Mouse (Mus musculus) forebrain, embryonic 12.5 days (tissue): ENCODE data around the gene Olfr94. TPM values are rescaled to one million over a fixed set of nuclear protein-coding genes. Genes with fewer than 3 reads are reported as not detected.
"Not testable (repeated sequence)": the region's sequence is repeated elsewhere in the genome, so short reads cannot be mapped to it uniquely, and the experiment has no call there.

Experiments used
- ATAC-seq: fragments of 200-750 bp; cut with Nextera tagmentation; 2 replicates; pipeline ENCODE4 v1.8.0; 2017; ENCODE audit warnings: moderate TSS enrichment; ENCODE audit not compliant: low FRiP score
- H3K27ac ChIP-seq: fragments of 300-500 bp; sonication (generic); 2 replicates; pipeline ENCODE4 v1.5.1; 2016; ENCODE audit warnings: mild to moderate bottlenecking
- H3K27me3 ChIP-seq: fragments of 300-500 bp; sonication (generic); 2 replicates; pipeline ENCODE4 v1.6.1; 2016; ENCODE audit warnings: mild to moderate bottlenecking
- H3K36me3 ChIP-seq: fragments of 300-500 bp; sonication (generic); replicated peaks from 2 replicates; pipeline ENCODE4 v1.6.1; 2016; ENCODE audit warnings: mild to moderate bottlenecking
- H3K4me1 ChIP-seq: fragments of 300-500 bp; sonication (generic); 2 replicates; pipeline ENCODE4 v1.6.1; 2016
- H3K4me2 ChIP-seq: fragments of 300-500 bp; sonication (generic); 2 replicates; pipeline ENCODE4 v1.6.1; 2016; ENCODE audit warnings: mild to moderate bottlenecking, moderate library complexity
- H3K4me3 ChIP-seq: fragments of 300-500 bp; sonication (generic); replicated peaks from 2 replicates; pipeline ENCODE4 v1.5.1; 2016; ENCODE audit warnings: mild to moderate bottlenecking
- H3K9ac ChIP-seq: fragments of 300-500 bp; sonication (generic); 2 replicates; pipeline ENCODE4 v1.6.1; 2016; ENCODE audit warnings: mild to moderate bottlenecking
- H3K9me3 ChIP-seq: fragments of 300-500 bp; sonication (generic); 2 replicates; pipeline ENCODE4 v1.6.1; 2016
- WGBS: fragments of 180-500 bp; shearing (Covaris S2); methylation state at CpG from one replicate; pipeline ENCODE4 v1.1.7; 2016; 5-methylcytosine and 5-hydroxymethylcytosine counted together
- polyA plus RNA-seq: library from polyadenylated mRNA; unstranded; fragments of >200 nt; fragmentation: Nextera tagmentation; extraction: Ambion mirVana; gene quantifications from 2 replicates; pipeline ENCODE4 v1.2.1, GENCODE M21; 2016

Olfr94 gene
- polyA plus RNA-seq: not detected in 2 replicates

DNA sequence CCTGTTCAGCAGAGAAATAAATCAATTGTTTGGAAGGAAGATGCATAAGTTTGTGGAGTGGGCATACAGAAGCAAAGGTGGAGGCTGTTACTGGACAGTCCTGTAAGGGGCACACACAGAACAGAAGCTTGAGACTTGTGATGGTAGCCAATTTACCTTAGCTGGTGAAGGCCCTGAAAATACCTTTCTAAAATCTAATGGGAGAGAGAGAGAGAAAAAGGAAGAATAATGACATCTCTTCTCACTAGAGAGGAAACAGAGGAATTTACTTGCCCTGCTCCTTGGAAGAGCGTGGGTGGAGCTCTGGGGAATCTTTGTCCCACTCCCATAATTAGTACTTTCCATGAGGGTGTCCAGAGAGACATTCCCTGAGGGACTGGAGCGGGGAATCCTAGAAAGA, at the start of gene Olfr94:
TSS of gene Olfr94 (minus strand) at position 101 of the 400 bp plus-strand sequence.
- H3K27me3 ChIP-seq: peaks cover 34% of the 10 kb centered on the region
- ATAC-seq: no peak
- no peak within 1 kb of the TSS for H3K4me2 ChIP-seq
- WGBS: 82% methylated on average over 2 of the region's 2 CpGs
- H3K9ac ChIP-seq: no peak within 1 kb of the TSS
- no peak within 1 kb of the TSS for H3K27ac ChIP-seq
- H3K4me1 ChIP-seq: peaks cover 12% of the 10 kb centered on the region
- H3K36me3 ChIP-seq: no peaks in the 10 kb centered on the region
- H3K9me3 ChIP-seq: no peaks in the 10 kb centered on the region
- no peak within 1 kb of the TSS for H3K4me3 ChIP-seq

DNA sequence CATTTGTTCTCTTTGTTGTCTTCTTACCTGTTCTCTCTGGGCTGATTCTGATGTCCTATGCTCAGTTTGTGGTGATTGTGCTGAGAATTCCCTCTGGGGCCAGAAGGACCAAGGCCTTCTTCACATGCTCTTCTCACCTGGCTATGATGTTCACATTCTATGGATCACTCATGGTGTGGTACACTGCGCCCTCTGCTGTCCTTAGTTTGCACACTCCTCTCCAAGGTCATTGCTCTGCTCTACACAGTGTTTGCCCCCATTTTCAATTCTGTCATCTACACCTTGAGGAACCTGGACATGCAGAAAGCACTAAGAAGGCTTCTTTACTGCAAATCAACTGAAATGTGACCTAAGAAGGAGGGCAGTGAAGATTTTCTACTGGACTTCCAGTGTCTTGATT, 49.8 kb upstream of the Olfr94 start:
- Histone ChIP-seq H3K9me3 (no peaks in the 10 kb centered on the region), H3K9ac (no peak overlapping the region), H3K4me1 (no peaks in the 10 kb centered on the region), H3K36me3 (no peaks in the 10 kb centered on the region), H3K4me3 (no peak overlapping the region), H3K4me2 (no peak overlapping the region), H3K27ac (no peak overlapping the region), H3K27me3 (no peaks in the 10 kb centered on the region)
- no peak for ATAC-seq
- 0% methylated on average over 1 of the region's 1 CpGs for WGBS

DNA sequence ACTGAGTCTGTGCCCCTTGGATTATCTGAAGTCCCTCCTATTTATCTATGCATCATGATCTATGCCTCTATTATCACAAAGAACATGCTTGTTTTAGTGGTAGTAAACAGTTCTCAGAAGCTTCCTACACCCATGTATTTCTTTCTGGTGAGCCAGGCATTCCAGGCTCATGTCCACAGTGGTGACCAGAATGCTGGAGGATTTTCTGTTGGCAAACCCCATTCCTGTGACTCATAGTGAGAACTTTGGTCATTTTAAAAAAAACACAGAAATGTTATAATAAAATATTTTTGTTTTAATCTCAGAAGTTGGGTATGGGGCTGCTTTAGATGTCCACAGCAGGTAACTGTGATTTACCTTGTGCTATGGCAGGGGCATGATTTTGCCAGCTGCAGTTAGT, 48.7 kb upstream of the Olfr94 start:
- no peaks in the 10 kb centered on the region for H3K9me3 ChIP-seq
- no peaks in the 10 kb centered on the region for H3K27me3 ChIP-seq
- no peaks in the 10 kb centered on the region for H3K4me1 ChIP-seq
- no peak for ATAC-seq
- no peak overlapping the region for H3K4me3 ChIP-seq
- H3K36me3 ChIP-seq: no peaks in the 10 kb centered on the region
- H3K9ac ChIP-seq: no peak overlapping the region
- H3K4me2 ChIP-seq: no peak overlapping the region
- no peak overlapping the region for H3K27ac ChIP-seq

DNA sequence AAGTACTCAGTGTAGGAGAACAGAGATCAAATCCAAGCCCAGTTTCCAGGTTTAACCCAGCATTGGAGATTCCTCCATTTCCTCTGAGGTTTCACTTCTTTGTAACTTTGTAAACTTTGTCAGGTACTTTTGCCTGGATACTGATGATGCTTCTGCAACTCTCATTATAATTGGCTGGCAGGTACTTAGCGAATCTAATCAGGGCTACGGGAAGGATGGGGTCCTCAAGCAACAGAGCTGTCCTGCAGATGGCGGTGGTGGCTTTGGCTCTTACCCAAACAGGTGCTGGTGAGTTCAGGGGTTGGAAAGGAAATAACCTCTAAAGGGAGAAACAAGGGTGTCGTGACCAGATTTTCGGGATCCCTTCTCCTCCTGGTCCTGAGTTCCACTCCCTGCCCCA, 45.9 kb upstream of the Olfr94 start:
- 26% methylated on average over 5 of the region's 5 CpGs for WGBS
- no peak overlapping the region for H3K27ac ChIP-seq
- ATAC-seq: no peak
- H3K4me2 ChIP-seq: no peak overlapping the region
- H3K9me3 ChIP-seq: no peaks in the 10 kb centered on the region
- H3K27me3 ChIP-seq: no peaks in the 10 kb centered on the region
- no peaks in the 10 kb centered on the region for H3K36me3 ChIP-seq
- no peak overlapping the region for H3K9ac ChIP-seq
- H3K4me1 ChIP-seq: no peaks in the 10 kb centered on the region
- H3K4me3 ChIP-seq: no peak overlapping the region

DNA sequence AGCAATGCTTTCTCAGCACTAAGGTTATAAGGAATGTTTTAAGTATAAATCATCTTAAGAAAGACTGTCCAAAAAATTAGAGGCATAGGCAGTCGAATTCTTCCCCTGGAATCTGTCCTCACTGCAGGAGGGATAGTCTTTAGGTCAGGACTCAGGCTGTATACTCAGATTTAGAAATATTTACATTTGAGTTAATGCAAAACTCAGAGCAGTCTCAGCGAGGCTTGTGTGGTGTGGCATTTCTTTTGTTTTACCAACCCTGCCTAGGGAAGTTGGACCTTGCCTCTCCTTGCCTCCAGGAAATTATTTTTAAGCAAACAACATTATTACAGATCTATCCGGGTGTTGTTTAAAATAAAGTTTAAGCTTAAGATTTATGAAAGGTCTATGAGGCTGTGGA, 41.4 kb upstream of the Olfr94 start:
- H3K9ac ChIP-seq: no peak overlapping the region
- H3K27ac ChIP-seq: no peak overlapping the region
- H3K4me2 ChIP-seq: no peak overlapping the region
- no peak overlapping the region for H3K4me3 ChIP-seq
- 60% methylated on average over 3 of the region's 3 CpGs for WGBS
- no peak for ATAC-seq
- H3K36me3 ChIP-seq: no peaks in the 10 kb centered on the region
- H3K4me1 ChIP-seq: no peaks in the 10 kb centered on the region
- H3K9me3 ChIP-seq: no peaks in the 10 kb centered on the region
- H3K27me3 ChIP-seq: no peaks in the 10 kb centered on the region

DNA sequence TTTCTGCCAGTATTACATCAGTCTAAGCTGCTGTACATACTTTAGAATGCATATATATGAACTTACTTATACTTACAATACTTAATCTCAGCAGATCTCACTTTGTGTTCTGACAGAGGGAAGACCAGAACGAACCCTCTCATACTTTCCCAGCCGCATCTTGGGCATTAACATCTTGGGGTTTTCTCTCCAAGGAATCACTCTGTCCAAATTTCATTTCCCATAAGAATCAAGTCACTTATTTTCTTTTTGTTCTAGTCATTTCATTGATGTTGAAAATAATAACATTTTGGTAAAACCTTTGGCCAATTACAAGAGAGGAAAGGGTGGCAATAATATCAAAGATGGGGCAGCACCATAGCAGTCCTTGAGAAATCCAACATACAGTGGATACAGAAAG, 36.4 kb upstream of the Olfr94 start, which contains the start of gene Olfr97:
TSS of gene Olfr97 (minus strand) at position 101 of the 400 bp plus-strand sequence.
- H3K4me2 ChIP-seq, H3K36me3 ChIP-seq, H3K27ac ChIP-seq, ATAC-seq, H3K27me3 ChIP-seq, H3K9me3 ChIP-seq, H3K4me1 ChIP-seq, H3K9ac ChIP-seq, H3K4me3 ChIP-seq: not testable (repeated sequence)
- WGBS: 88% methylated on average over 2 of the region's 2 CpGs

DNA sequence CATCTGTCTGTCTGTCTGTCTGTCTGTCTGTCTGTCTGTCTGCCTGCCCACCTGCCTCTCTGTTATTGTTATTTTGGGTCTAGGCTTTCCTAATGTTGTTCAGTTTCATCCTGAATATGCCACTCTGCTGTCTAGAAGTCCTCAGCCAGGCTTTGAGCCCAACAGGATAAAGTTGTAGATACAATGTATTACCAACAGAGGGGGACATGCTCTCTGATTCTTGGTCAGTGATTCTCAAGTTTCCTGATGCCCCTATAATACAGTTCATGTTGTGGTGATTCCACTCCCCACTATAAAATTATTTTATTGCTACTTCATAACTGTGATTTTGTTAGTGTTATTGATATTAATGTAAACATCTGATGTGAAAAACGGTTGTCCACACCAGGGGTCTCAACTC, 21.1 kb upstream of the Olfr94 start:
- H3K27ac ChIP-seq: no peak overlapping the region
- H3K4me3 ChIP-seq: no peak overlapping the region
- H3K36me3 ChIP-seq: no peaks in the 10 kb centered on the region
- no peak for ATAC-seq
- no peaks in the 10 kb centered on the region for H3K4me1 ChIP-seq
- WGBS: 43% methylated on average over 1 of the region's 1 CpGs
- H3K9me3 ChIP-seq: 0 out of 2 replicates have a peak, but pooled peaks cover 3% of the 10 kb centered on the region
- no peak overlapping the region for H3K9ac ChIP-seq
- H3K4me2 ChIP-seq: no peak overlapping the region
- no peaks in the 10 kb centered on the region for H3K27me3 ChIP-seq

DNA sequence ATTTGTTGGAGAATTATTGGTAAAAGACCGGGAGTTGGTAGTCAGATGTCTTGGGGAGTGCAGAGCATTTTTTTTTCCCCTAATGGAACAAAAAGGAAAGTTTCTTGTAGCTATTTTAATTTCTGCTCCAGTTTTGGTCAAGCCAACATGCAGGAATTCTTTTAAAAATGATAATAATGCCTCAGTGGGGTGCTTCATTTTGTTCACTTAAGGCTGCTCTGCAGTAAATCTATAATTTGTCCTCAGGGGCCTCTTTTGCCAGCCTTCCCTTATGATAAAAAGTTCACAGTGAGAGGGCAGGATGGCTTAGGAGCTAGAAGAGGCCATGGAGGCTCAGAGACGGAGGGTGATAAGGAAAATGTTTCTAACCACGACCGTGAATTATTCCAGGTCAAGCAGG, 19.1 kb upstream of the Olfr94 start, which contains the start of gene Olfr96:
TSS of gene Olfr96 (plus strand) at position 301 of the 400 bp plus-strand sequence.
- no peaks in the 10 kb centered on the region for H3K36me3 ChIP-seq
- H3K9ac ChIP-seq: no peak within 1 kb of the TSS
- H3K27me3 ChIP-seq: no peaks in the 10 kb centered on the region
- WGBS: 62% methylated on average over 4 of the region's 4 CpGs
- 0 out of 2 replicates have a peak, but pooled peaks cover 3% of the 10 kb centered on the region for H3K9me3 ChIP-seq
- no peak within 1 kb of the TSS for H3K27ac ChIP-seq
- no peaks in the 10 kb centered on the region for H3K4me1 ChIP-seq
- H3K4me3 ChIP-seq: no peak within 1 kb of the TSS
- ATAC-seq: no peak
- H3K4me2 ChIP-seq: no peak within 1 kb of the TSS

DNA sequence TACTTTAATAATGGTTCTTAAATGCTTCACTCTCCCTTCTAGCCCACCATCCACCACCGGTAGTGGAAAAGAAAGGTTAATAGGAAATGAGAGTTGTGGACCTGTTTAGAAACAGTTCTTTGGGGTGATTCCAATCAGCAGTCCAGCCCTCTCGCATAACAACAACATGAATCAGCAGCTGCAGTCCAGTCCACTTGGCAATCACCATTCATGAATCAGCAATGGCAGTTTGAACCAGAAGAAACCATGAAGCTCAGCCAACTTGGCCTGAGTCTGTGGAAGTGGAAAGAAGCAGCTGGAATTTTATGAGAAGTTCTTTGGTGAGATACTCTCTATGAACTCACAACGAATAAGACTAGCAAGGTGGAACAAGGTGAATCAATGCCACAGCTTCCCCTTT, 17.7 kb upstream of the Olfr94 start:
- H3K4me1 ChIP-seq: no peaks in the 10 kb centered on the region
- H3K9ac ChIP-seq: no peak overlapping the region
- WGBS: 85% methylated on average over 3 of the region's 3 CpGs
- H3K36me3 ChIP-seq: no peaks in the 10 kb centered on the region
- H3K27me3 ChIP-seq: no peaks in the 10 kb centered on the region
- 0 out of 2 replicates have a peak, but pooled peaks cover 3% of the 10 kb centered on the region for H3K9me3 ChIP-seq
- H3K4me3 ChIP-seq: no peak overlapping the region
- H3K4me2 ChIP-seq: no peak overlapping the region
- H3K27ac ChIP-seq: no peak overlapping the region
- no peak for ATAC-seq

DNA sequence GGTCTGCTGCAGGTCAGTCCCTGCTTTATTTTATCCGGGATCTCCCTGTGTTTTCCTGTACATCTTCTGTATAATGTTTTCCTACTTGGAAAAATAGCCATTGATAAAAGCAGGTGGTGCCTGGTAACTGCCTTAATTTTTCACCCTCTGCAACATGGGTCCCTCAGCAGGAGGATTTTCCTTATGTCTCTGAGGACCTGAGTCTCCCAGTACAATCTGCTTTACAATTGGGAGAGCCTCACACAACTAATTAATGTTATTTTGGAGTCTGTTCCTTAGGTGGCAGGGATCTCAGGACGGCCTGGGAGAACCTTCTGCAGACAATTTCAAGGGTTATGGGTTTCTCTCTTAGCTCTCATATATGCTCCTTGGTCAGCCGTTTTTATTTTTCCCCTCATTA, 12.2 kb upstream of the Olfr94 start, which contains the start of gene Olfr95:
TSS of gene Olfr95 (minus strand) at position 101 of the 400 bp plus-strand sequence.
- H3K9me3 ChIP-seq: 0 out of 2 replicates have a peak, but pooled peaks cover 3% of the 10 kb centered on the region
- H3K4me2 ChIP-seq: no peak within 1 kb of the TSS
- ATAC-seq: no peak
- no peaks in the 10 kb centered on the region for H3K36me3 ChIP-seq
- no peak within 1 kb of the TSS for H3K4me3 ChIP-seq
- no peak within 1 kb of the TSS for H3K9ac ChIP-seq
- 82% methylated on average over 3 of the region's 3 CpGs for WGBS
- H3K27ac ChIP-seq: no peak within 1 kb of the TSS
- H3K4me1 ChIP-seq: peaks cover 7% of the 10 kb centered on the region
- peaks cover 17% of the 10 kb centered on the region for H3K27me3 ChIP-seq

DNA sequence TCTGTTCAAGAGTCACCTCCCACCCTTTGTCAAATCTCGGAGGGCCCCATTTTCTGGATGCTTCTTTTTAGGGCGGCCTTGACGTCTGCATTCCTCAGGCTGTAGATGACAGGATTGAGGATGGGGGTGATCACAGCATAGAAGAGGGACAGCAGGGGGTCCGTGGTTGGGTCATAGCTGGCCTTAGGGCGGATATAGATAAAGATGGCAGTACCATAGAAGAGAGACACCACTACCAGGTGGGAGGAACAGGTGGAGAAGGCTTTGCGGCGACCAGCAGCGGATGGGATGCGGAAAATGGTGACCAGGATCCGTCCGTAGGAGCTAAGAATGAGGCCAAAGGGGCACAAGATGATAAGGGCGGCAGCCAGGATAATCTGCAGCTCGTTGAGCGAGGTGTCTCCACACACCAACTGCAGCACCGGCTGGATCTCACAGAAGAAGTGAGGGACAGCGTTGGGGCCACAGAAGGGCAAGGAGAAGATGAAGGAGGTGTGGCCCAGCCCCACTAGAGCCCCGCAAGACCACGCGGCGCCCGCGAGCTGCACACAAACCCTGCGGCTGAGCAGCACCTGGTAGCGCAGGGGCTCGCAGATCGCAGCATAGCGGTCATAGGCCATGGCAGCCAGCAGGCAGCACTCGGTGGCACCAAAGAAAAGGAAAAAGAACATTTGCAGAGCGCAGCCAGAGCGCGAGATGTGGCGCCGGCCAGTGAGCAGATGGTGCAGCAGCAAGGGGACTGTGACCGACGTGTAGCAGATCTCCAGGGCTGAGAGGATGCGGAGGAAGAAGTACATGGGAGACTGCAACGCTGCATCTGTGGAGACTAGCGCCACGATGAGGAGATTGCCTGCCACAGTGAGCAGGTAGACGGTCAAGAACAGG, 10.3 kb upstream of the Olfr94 start:
- Histone ChIP-seq H3K9me3 (no peaks in the 10 kb centered on the region), H3K27ac (no peak overlapping the region), H3K27me3 (peaks cover 17% of the 10 kb centered on the region), H3K9ac (peak overlapping the region; percentile 17), H3K4me1 (peaks cover 7% of the 10 kb centered on the region), H3K4me2 (peak overlapping the region; percentile 64), H3K36me3 (no peaks in the 10 kb centered on the region), H3K4me3 (peak overlapping the region; percentile 35)
- 21% methylated on average over 40 of the region's 40 CpGs for WGBS
- ATAC-seq: no peak

DNA sequence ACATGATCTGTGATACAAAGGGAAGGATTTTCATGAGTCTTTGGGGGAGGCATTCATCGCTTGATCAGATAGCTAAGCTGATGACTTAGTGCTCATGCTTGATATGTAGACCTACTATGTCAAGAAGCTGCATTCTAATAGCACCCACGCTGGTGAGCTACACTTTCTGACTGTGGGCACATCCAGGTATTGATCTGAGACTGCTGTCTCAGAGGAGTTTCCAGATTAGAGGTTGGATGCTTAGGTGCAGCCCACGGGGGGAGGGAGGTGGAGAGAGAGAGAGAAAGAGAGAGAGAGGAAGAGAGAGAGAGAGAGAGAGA, 3.1 kb upstream of the Olfr94 start:
- Histone ChIP-seq H3K27ac (no peak overlapping the region), H3K4me1 (no peaks in the 10 kb centered on the region), H3K36me3 (no peaks in the 10 kb centered on the region), H3K27me3 (peaks cover 5% of the 10 kb centered on the region; the same call in 1 of the 2 replicates), H3K4me3 (no peak overlapping the region), H3K9ac (no peak overlapping the region), H3K9me3 (no peaks in the 10 kb centered on the region), H3K4me2 (no peak overlapping the region)
- 32% methylated on average over 3 of the region's 3 CpGs for WGBS
- peak; percentile 55 for ATAC-seq
